Comparison of ENCODE assay signal across 7 mouse cellular contexts in the genomic region with DNA sequence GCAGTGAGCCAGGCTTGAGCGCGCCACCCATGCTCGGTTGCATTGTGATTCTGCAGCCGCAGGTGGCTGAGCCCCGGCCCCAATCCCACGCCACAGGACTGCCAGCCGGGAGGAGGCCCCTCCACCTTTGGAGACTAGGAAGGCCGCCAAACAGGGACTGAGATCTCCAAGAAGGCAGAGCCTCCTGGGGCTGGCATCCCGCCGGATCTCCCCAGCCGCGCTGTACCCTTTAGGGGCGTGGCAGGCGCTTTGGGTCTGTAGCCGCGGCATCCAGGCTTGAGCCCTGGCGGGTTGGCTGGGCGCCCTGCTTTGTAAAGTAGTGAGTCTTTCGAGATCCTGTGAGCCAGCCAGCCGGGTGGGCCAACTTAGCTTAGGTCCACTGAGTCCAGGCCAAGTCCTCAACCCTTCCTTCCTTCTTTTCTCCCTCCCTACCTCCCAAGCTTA. TPM values are rescaled to one million over a fixed set of nuclear protein-coding genes. Genes with fewer than 3 reads are reported as not detected.
DNase-seq lines count a peak whose midpoint lies in the region; ATAC-seq and TF ChIP-seq lines count a peak whose summit lies in the region.

No protein-coding gene starts in this region.

- TF ChIP-seq CTCF in brain, embryonic 14.5 days (IDR thresholded peaks at IDR 0.05; ENCODE audit: borderline replicate concordance, extremely low read depth, insufficient read depth, insufficient read length) = no peak
- TF ChIP-seq CTCF in forebrain, postnatal 0 days (IDR thresholded peaks at IDR 0.05; ENCODE audit: low read depth) = no peak

- no peak for TF ChIP-seq POLR2A in brain, embryonic 14.5 days (IDR thresholded peaks at IDR 0.05; ENCODE audit: borderline replicate concordance, extremely low read depth, insufficient read depth, insufficient read length, poor library complexity, severe bottlenecking)

- H3K27me3 ChIP-seq in forebrain, postnatal 0 days (ENCODE audit: insufficient read depth, low read length) = no peaks in the 10 kb centered on the region
- peaks cover 21% of the 10 kb centered on the region for H3K27me3 ChIP-seq in midbrain, embryonic 13.5 days

- DNase-seq in ES-E14 (ENCODE audit: low read depth, low spot score) = no peak
- DNase-seq in brain, embryonic 14.5 days (ENCODE audit: low read depth) = peak; percentile 97
- peak; percentile 88 for DNase-seq in forebrain, postnatal 0 days
- DNase-seq in kidney, postnatal 4 days = peak; percentile 34 to 54
- DNase-seq in thymus, postnatal 10 days (ENCODE audit: low spot score in 2 of 2) = no peak
- DNase-seq in urinary bladder, adult 18-20 months (ENCODE audit: low spot score in 2 of 2) = no peak

- 1% methylated on average over 20 of the region's 20 CpGs for WGBS in forebrain, postnatal 0 days
- WGBS in midbrain, embryonic 13.5 days = under 1% methylated on average over 20 of the region's 20 CpGs

- peak overlapping the region; percentile 73 for H3K9ac ChIP-seq in ES-E14 (ENCODE audit: insufficient read depth, low read depth, low read length, poor library complexity, severe bottlenecking)
- peak overlapping the region; percentile 65 for H3K9ac ChIP-seq in forebrain, postnatal 0 days
- H3K9ac ChIP-seq in midbrain, embryonic 13.5 days (replicated peaks) = peak overlapping the region; percentile 72

- H3K4me1 ChIP-seq in ES-E14 (ENCODE audit: control insufficient read depth in 2 of 2, insufficient read depth in 2 of 2, low read length in 2 of 2, poor library complexity in 1 of 2) = peaks cover 9 to 11% of the 10 kb centered on the region in 2 experiments
- H3K4me1 ChIP-seq in forebrain, postnatal 0 days (ENCODE audit: insufficient read depth) = no peaks in the 10 kb centered on the region
- H3K4me1 ChIP-seq in midbrain, embryonic 13.5 days (replicated peaks) = peaks cover 85% of the 10 kb centered on the region

- ATAC-seq in forebrain, postnatal 0 days = peak; percentile 59
- ATAC-seq in midbrain, embryonic 13.5 days = peak; percentile 63

- H3K9me3 ChIP-seq in ES-E14 (ENCODE audit: control insufficient read depth, insufficient read depth, low read depth, low read length) = no peaks in the 10 kb centered on the region
- H3K9me3 ChIP-seq in forebrain, postnatal 0 days (ENCODE audit: low read length) = no peaks in the 10 kb centered on the region
- H3K9me3 ChIP-seq in midbrain, embryonic 13.5 days = no peaks in the 10 kb centered on the region

- H3K36me3 ChIP-seq in ES-E14 (ENCODE audit: control insufficient read depth, insufficient read depth, low read length, poor library complexity, severe bottlenecking) = no peaks in the 10 kb centered on the region
- H3K36me3 ChIP-seq in forebrain, postnatal 0 days (ENCODE audit: insufficient read depth) = no peaks in the 10 kb centered on the region
- no peaks in the 10 kb centered on the region for H3K36me3 ChIP-seq in midbrain, embryonic 13.5 days

- H3K4me3 ChIP-seq in ES-E14 (ENCODE audit: insufficient read depth in 1 of 2, low read depth in 1 of 2, low read length in 2 of 2, poor library complexity in 1 of 2, severe bottlenecking in 1 of 2) = peak overlapping the region; percentile 56 to 75
- H3K4me3 ChIP-seq in forebrain, postnatal 0 days (ENCODE audit: low read depth, low read length) = peak overlapping the region; percentile 40
- H3K4me3 ChIP-seq in midbrain, embryonic 13.5 days (replicated peaks) = peak overlapping the region; percentile 42

- in situ Hi-C loops in ES-E14 (cut with MboI; ENCODE audit: low sequenced_read_pairs in 2 of 2, unreplicated experiment in 2 of 2) = no loop called here

- H3K27ac ChIP-seq in ES-E14 (ENCODE audit: insufficient read depth, low read depth, low read length, poor library complexity, severe bottlenecking) = no peak overlapping the region
- H3K27ac ChIP-seq in forebrain, postnatal 0 days (ENCODE audit: low read depth, low read length) = peak overlapping the region; percentile 85
- H3K27ac ChIP-seq in midbrain, embryonic 13.5 days = peak overlapping the region; percentile 75

- peak overlapping the region; percentile 63 for H3K4me2 ChIP-seq in forebrain, postnatal 0 days (ENCODE audit: low read depth)
- H3K4me2 ChIP-seq in midbrain, embryonic 13.5 days (replicated peaks) = peak overlapping the region; percentile 71

TF ChIP-seq in ES-E14, 5 proteins besides CTCF, POLR2A, EP300 and RAD21:
- TF ChIP-seq ZNF384 (IDR thresholded peaks at IDR 0.05; ENCODE audit: low read depth, low read length) (no peak), ZC3H11A (IDR thresholded peaks at IDR 0.05; ENCODE audit: borderline replicate concordance, low read depth, low read length) (no peak), CHD2 (IDR thresholded peaks at IDR 0.05; ENCODE audit: low read depth, low read length) (no peak), MAFK (IDR thresholded peaks at IDR 0.05; ENCODE audit: insufficient read depth, low read depth, low read length) (no peak), HCFC1 (IDR thresholded peaks at IDR 0.05; ENCODE audit: borderline replicate concordance, insufficient read depth, low read length) (no peak)

RNA-seq across cellular contexts. Expression of a gene that starts 7.7 kb away (rescaled TPM):
- 175 and 179 TPM in 2 replicates for total RNA-seq in ES-E14 (2012; rRNA removed)
- 101 and 119 TPM in 2 replicates for polyA plus RNA-seq in brain, embryonic 14.5 days (2012; rRNA removed)
- 80.9 and 120 TPM in 2 replicates for total RNA-seq in forebrain, postnatal 0 days (2014; rRNA removed)
- 23.1 and 31.0 TPM in 2 replicates for polyA plus RNA-seq in forebrain, postnatal 0 days (2015; fragmentation: Nextera tagmentation; extraction: Ambion mirVana)
- 27.8 and 28.2 TPM in 2 replicates for polyA plus RNA-seq in midbrain, embryonic 13.5 days (2015; fragmentation: Nextera tagmentation; extraction: Ambion mirVana)

Comparison
In these comparisons a context has a peak if more than half of its experiments do, and no peak if none do; other contexts are left out.
1. DNase-seq: peak in brain, embryonic 14.5 days (single experiment), forebrain, postnatal 0 days (single experiment) and kidney, postnatal 4 days (2 of 2); none in ES-E14 (single experiment), thymus, postnatal 10 days (0 of 2) and urinary bladder, adult 18-20 months (0 of 2).
2. Peak in every context shown above with its lines, with median percentiles within 50 percentile points of each other: H3K4me3 ChIP-seq and H3K9ac ChIP-seq.